24 mouse cellular contexts compared by ENCODE assay signal in genomic region chr11:111706882-111707281, GRCm38 (mm10).
"Had no signal": no experiment of that assay in that cellular context is flagged by ENCODE, and none has a peak within 500 bp of the region (broad histone marks: within the 10 kb centered on the region; RNA-seq: fewer than 3 reads in every experiment).

No protein-coding gene starts in this region.

- H3K4me2 ChIP-seq: heart, embryonic 11.5 days; heart, embryonic 13.5 days; heart, embryonic 15.5 days; hindbrain, embryonic 13.5 days; hindbrain, embryonic 15.5 days; limb, embryonic 13.5 days; limb, embryonic 15.5 days; liver, embryonic 12.5 days had no signal

- H3K9ac ChIP-seq: forebrain, postnatal 0 days; heart, embryonic 13.5 days; heart, embryonic 15.5 days; hindbrain, embryonic 13.5 days; hindbrain, embryonic 15.5 days; limb, embryonic 13.5 days; limb, embryonic 15.5 days; liver, embryonic 12.5 days; liver, embryonic 14.5 days had no signal

- H3K27ac ChIP-seq: gastrocnemius, adult 2 months; heart, adult 2 months; heart, embryonic 13.5 days; heart, embryonic 15.5 days; hindbrain, embryonic 13.5 days; hindbrain, embryonic 15.5 days; hindbrain, postnatal 0 days; limb, embryonic 13.5 days; limb, embryonic 15.5 days; liver, embryonic 12.5 days; liver, embryonic 14.5 days had no signal

- H3K4me1 ChIP-seq: heart, embryonic 13.5 days; heart, embryonic 15.5 days; hindbrain, embryonic 13.5 days; hindbrain, embryonic 15.5 days; limb, embryonic 13.5 days; limb, embryonic 15.5 days; liver, embryonic 12.5 days had no signal

- H3K4me3 ChIP-seq: gastrocnemius, adult 2 months; heart, adult 2 months; heart, embryonic 13.5 days; heart, embryonic 15.5 days; hindbrain, embryonic 13.5 days; hindbrain, embryonic 15.5 days; limb, embryonic 13.5 days; limb, embryonic 15.5 days; liver, embryonic 12.5 days had no signal

- DNase-seq: forebrain, postnatal 0 days; gastrocnemius, adult 2 months; gastrocnemius, postnatal 10 days; gastrocnemius, postnatal 25 days; heart, adult 2 months; heart, postnatal 14 days; heart, postnatal 36 days; kidney, adult 18-20 months; kidney, adult 8-10 months; kidney, postnatal 14 days; layer of hippocampus, adult 9-11 months; layer of hippocampus, postnatal 36 days; left cerebral cortex, postnatal 4 days had no signal

- ATAC-seq: forebrain, postnatal 0 days; hindbrain, postnatal 0 days; intestine, embryonic 16.5 days; liver, embryonic 12.5 days had no signal

- H3K36me3 ChIP-seq: heart, embryonic 13.5 days; heart, embryonic 15.5 days; hindbrain, embryonic 13.5 days; hindbrain, embryonic 15.5 days; limb, embryonic 13.5 days; limb, embryonic 15.5 days; liver, embryonic 12.5 days had no signal

- H3K27me3 ChIP-seq: heart, embryonic 13.5 days; heart, embryonic 15.5 days; hindbrain, embryonic 13.5 days; hindbrain, embryonic 15.5 days; limb, embryonic 13.5 days; limb, embryonic 15.5 days; liver, embryonic 12.5 days had no signal

- H3K9me3 ChIP-seq: heart, embryonic 13.5 days; heart, embryonic 15.5 days; hindbrain, embryonic 13.5 days; hindbrain, embryonic 15.5 days; limb, embryonic 13.5 days; limb, embryonic 15.5 days; liver, embryonic 12.5 days had no signal
